Mouse (Mus musculus): ENCODE measurements around the gene Nyap1. TPM values are rescaled to one million over a fixed set of nuclear protein-coding genes. Genes with fewer than 3 reads are reported as not detected.
"Not testable (repeated sequence)": the region's sequence is repeated elsewhere in the genome, so short reads cannot be mapped to it uniquely, and the experiment has no call there.

Nyap1 gene
- polyA plus RNA-seq, 1 experiment = 0.97 TPM

- TF ChIP-seq TAL1 (IDR thresholded peaks at IDR 0.05; ENCODE audit: low read length) (no peak), GATA1 (IDR thresholded peaks at IDR 0.05; ENCODE audit: low read length) (no peak)
- Histone ChIP-seq H3K4me1 (ENCODE audit: control insufficient read depth) (peaks cover 57% of the 10 kb centered on the region), H3K27me3 (ENCODE audit: control insufficient read depth) (no peaks in the 10 kb centered on the region), H3K4me3 (replicated peaks) (no peak overlapping the region), H3K36me3 (ENCODE audit: control insufficient read depth) (peaks cover 91% of the 10 kb centered on the region), H3K9me3 (ENCODE audit: control insufficient read depth, low read length) (no peaks in the 10 kb centered on the region)
These were observed 14.7 kb upstream of the Nyap1 start for GRCm38 (mm10) chr5:137756106-137756505.

GRCm38 (mm10) chr5:137755425-137755824 is 14.0 kb upstream of the Nyap1 start:
- TF ChIP-seq GATA1 (IDR thresholded peaks at IDR 0.05; ENCODE audit: low read length) (no peak), TAL1 (IDR thresholded peaks at IDR 0.05; ENCODE audit: low read length) (no peak)
- H3K4me1 ChIP-seq (ENCODE audit: control insufficient read depth) = peaks cover 60% of the 10 kb centered on the region
- H3K27me3 ChIP-seq (ENCODE audit: control insufficient read depth) = no peaks in the 10 kb centered on the region
- H3K36me3 ChIP-seq (ENCODE audit: control insufficient read depth) = peaks cover 96% of the 10 kb centered on the region
- no peaks in the 10 kb centered on the region for H3K9me3 ChIP-seq (ENCODE audit: control insufficient read depth, low read length)
- no peak overlapping the region for H3K4me3 ChIP-seq (replicated peaks)

GRCm38 (mm10) chr5:137753111-137753832 is 11.9 kb upstream of the Nyap1 start:
- Histone ChIP-seq H3K4me1 (ENCODE audit: control insufficient read depth) (peaks cover 62% of the 10 kb centered on the region), H3K27me3 (ENCODE audit: control insufficient read depth) (no peaks in the 10 kb centered on the region), H3K9me3 (ENCODE audit: control insufficient read depth, low read length) (no peaks in the 10 kb centered on the region), H3K36me3 (ENCODE audit: control insufficient read depth) (peaks cover 93% of the 10 kb centered on the region), H3K4me3 (replicated peaks) (no peak overlapping the region)
- no peak for TF ChIP-seq TAL1 (IDR thresholded peaks at IDR 0.05; ENCODE audit: low read length)
- TF ChIP-seq GATA1 (IDR thresholded peaks at IDR 0.05; ENCODE audit: low read length) = no peak

GRCm38 (mm10) chr5:137751988-137752387 is 10.6 kb upstream of the Nyap1 start:
- no peaks in the 10 kb centered on the region for H3K27me3 ChIP-seq (ENCODE audit: control insufficient read depth)
- no peak overlapping the region for H3K4me3 ChIP-seq (replicated peaks)
- H3K36me3 ChIP-seq (ENCODE audit: control insufficient read depth) = peaks cover 89% of the 10 kb centered on the region
- peaks cover 64% of the 10 kb centered on the region for H3K4me1 ChIP-seq (ENCODE audit: control insufficient read depth)
- no peak for TF ChIP-seq GATA1 (IDR thresholded peaks at IDR 0.05; ENCODE audit: low read length)
- no peak for TF ChIP-seq TAL1 (IDR thresholded peaks at IDR 0.05; ENCODE audit: low read length)
- no peaks in the 10 kb centered on the region for H3K9me3 ChIP-seq (ENCODE audit: control insufficient read depth, low read length)

- peaks cover 61% of the 10 kb centered on the region for H3K4me1 ChIP-seq (ENCODE audit: control insufficient read depth)
These were observed 9.9 kb upstream of the Nyap1 start for GRCm38 (mm10) chr5:137751221-137751887.

GRCm38 (mm10) chr5:137750212-137750611 is 8.8 kb upstream of the Nyap1 start:
- peaks cover 72% of the 10 kb centered on the region for H3K36me3 ChIP-seq (ENCODE audit: control insufficient read depth)
- peaks cover 61% of the 10 kb centered on the region for H3K4me1 ChIP-seq (ENCODE audit: control insufficient read depth)
- not testable (repeated sequence) for H3K9me3 ChIP-seq (ENCODE audit: control insufficient read depth, low read length); H3K27me3 ChIP-seq (ENCODE audit: control insufficient read depth); H3K4me3 ChIP-seq (replicated peaks)

More at GRCm38 (mm10) chr5:137751221-137751887, 9.9 kb upstream of the Nyap1 start:
- Histone ChIP-seq H3K27me3 (ENCODE audit: control insufficient read depth) (no peaks in the 10 kb centered on the region), H3K9me3 (ENCODE audit: control insufficient read depth, low read length) (no peaks in the 10 kb centered on the region), H3K4me3 (replicated peaks) (no peak overlapping the region), H3K36me3 (ENCODE audit: control insufficient read depth) (peaks cover 83% of the 10 kb centered on the region)
- TF ChIP-seq TAL1 (IDR thresholded peaks at IDR 0.05; ENCODE audit: low read length) (no peak), GATA1 (IDR thresholded peaks at IDR 0.05; ENCODE audit: low read length) (no peak)

GRCm38 (mm10) chr5:137749196-137749836 is 7.9 kb upstream of the Nyap1 start:
- no peak for TF ChIP-seq GATA1 (IDR thresholded peaks at IDR 0.05; ENCODE audit: low read length)
- TF ChIP-seq TAL1 (IDR thresholded peaks at IDR 0.05; ENCODE audit: low read length) = no peak
- Histone ChIP-seq H3K36me3 (ENCODE audit: control insufficient read depth) (peaks cover 65% of the 10 kb centered on the region), H3K4me1 (ENCODE audit: control insufficient read depth) (peaks cover 70% of the 10 kb centered on the region), H3K9me3 (ENCODE audit: control insufficient read depth, low read length) (no peaks in the 10 kb centered on the region), H3K27me3 (ENCODE audit: control insufficient read depth) (no peaks in the 10 kb centered on the region), H3K4me3 (replicated peaks) (peak overlapping the region; percentile 84)

- TF ChIP-seq TAL1 (IDR thresholded peaks at IDR 0.05; ENCODE audit: low read length) (no peak), GATA1 (IDR thresholded peaks at IDR 0.05; ENCODE audit: low read length) (no peak)
- Histone ChIP-seq H3K27me3 (ENCODE audit: control insufficient read depth) (no peaks in the 10 kb centered on the region), H3K36me3 (ENCODE audit: control insufficient read depth) (peaks cover 55% of the 10 kb centered on the region), H3K4me3 (replicated peaks) (peak overlapping the region; percentile 84), H3K9me3 (ENCODE audit: control insufficient read depth, low read length) (no peaks in the 10 kb centered on the region), H3K4me1 (ENCODE audit: control insufficient read depth) (peaks cover 66% of the 10 kb centered on the region)
These were observed 6.8 kb upstream of the Nyap1 start for GRCm38 (mm10) chr5:137748130-137748770.

All from erythroblast, embryonic 14.5 days (primary cell).